Mouse (Mus musculus) myocyte (in vitro differentiated cells): ENCODE measurements around the gene Bcas3. TPM values are rescaled to one million over a fixed set of nuclear protein-coding genes. Genes with fewer than 3 reads are reported as not detected.

Experiments used
- H3K27me3 ChIP-seq: one replicate; pipeline ENCODE4 v1.6.1; 2011; ENCODE audit not compliant: control insufficient read depth, insufficient read depth, insufficient read length
- H3K36me3 ChIP-seq: one replicate; pipeline ENCODE4 v1.6.1; 2011; ENCODE audit not compliant: control insufficient read depth, insufficient read depth
- H3K4me2 ChIP-seq: one replicate; pipeline ENCODE4 v1.6.1; 2011; ENCODE audit warnings: low read depth, control low read depth
- H3K4me3 ChIP-seq: one replicate; pipeline ENCODE4 v1.5.1; 2011; ENCODE audit warnings: mild to moderate bottlenecking, control low read depth, moderate library complexity
- H3K79me2 ChIP-seq: one replicate; pipeline ENCODE4 v1.6.1; 2011; ENCODE audit not compliant: control insufficient read depth, insufficient read depth
- H3ac ChIP-seq: one replicate; pipeline ENCODE4 v1.6.1; 2011; ENCODE audit not compliant: control insufficient read depth, insufficient read length
- CEBPB ChIP-seq: IDR thresholded peaks from 2 replicates; pipeline ENCODE4 v1.6.1; 2011; ENCODE audit warnings: mild to moderate bottlenecking, moderate library complexity; ENCODE audit not compliant: poor library complexity, insufficient read depth, severe bottlenecking
- E2F4 ChIP-seq: IDR thresholded peaks from one replicate; pipeline ENCODE4 v1.6.1; 2011; ENCODE audit warnings: mild to moderate bottlenecking, control low read depth, moderate library complexity; ENCODE audit not compliant: insufficient read depth
- MAX ChIP-seq: IDR thresholded peaks from one replicate; pipeline ENCODE4 v1.6.1; 2011; ENCODE audit warnings: low read depth, mild to moderate bottlenecking, control low read depth
- MYOD1 ChIP-seq, 3 experiments: IDR thresholded peaks; one replicate each; pipeline ENCODE4 v1.6.1; 2011; ENCODE audit warnings: control low read depth in 2 of 3, low read depth in 2 of 3, mild to moderate bottlenecking in 2 of 3, moderate library complexity in 1 of 3; ENCODE audit not compliant: insufficient read length in 2 of 3, control insufficient read depth in 1 of 3
- MYOG ChIP-seq, 3 experiments: IDR thresholded peaks; one replicate each; pipeline ENCODE4 v1.6.1; 2011; ENCODE audit warnings: control low read depth in 2 of 3, low read depth in 2 of 3, mild to moderate bottlenecking in 2 of 3; ENCODE audit not compliant: insufficient read length in 2 of 3, control insufficient read depth in 1 of 3, insufficient read depth in 1 of 3
- POLR2A ChIP-seq: IDR thresholded peaks from one replicate; pipeline ENCODE4 v1.6.1; 2011; ENCODE audit warnings: low read depth, mild to moderate bottlenecking, control low read depth, moderate library complexity; ENCODE audit not compliant: insufficient read length
- POLR2AphosphoS2 ChIP-seq: IDR thresholded peaks from one replicate; pipeline ENCODE4 v1.6.1; 2011; ENCODE audit warnings: low read depth, control low read depth; ENCODE audit not compliant: insufficient read length
- REST ChIP-seq: IDR thresholded peaks from one replicate; pipeline ENCODE4 v1.6.1; 2011; ENCODE audit warnings: mild to moderate bottlenecking, control low read depth, moderate library complexity; ENCODE audit not compliant: insufficient read depth, insufficient read length
- SRF ChIP-seq: IDR thresholded peaks from one replicate; pipeline ENCODE4 v1.6.1; 2011; ENCODE audit warnings: low read depth; ENCODE audit not compliant: control insufficient read depth, insufficient read length
- TCF12 ChIP-seq: IDR thresholded peaks from one replicate; pipeline ENCODE4 v1.6.1; 2011; ENCODE audit warnings: mild to moderate bottlenecking, control low read depth; ENCODE audit not compliant: poor library complexity, insufficient read depth, severe bottlenecking
- TCF3 ChIP-seq: IDR thresholded peaks from one replicate; pipeline ENCODE4 v1.6.1; 2011; ENCODE audit warnings: low read depth, control low read depth; ENCODE audit not compliant: insufficient read length
- USF1 ChIP-seq: IDR thresholded peaks from one replicate; pipeline ENCODE4 v1.6.1; 2011; ENCODE audit warnings: low read depth, mild to moderate bottlenecking, control low read depth, moderate library complexity
- polyA plus RNA-seq: library from polyadenylated mRNA; unstranded; fragments of >200 nt; fragmentation: generic; extraction: Trizol; gene quantifications from one replicate; pipeline ENCODE4 v1.2.1, GENCODE M21; 2012; ENCODE audit warnings: missing spikeins

Bcas3 gene
- polyA plus RNA-seq, 1 experiment = 30.1 TPM

DNA sequence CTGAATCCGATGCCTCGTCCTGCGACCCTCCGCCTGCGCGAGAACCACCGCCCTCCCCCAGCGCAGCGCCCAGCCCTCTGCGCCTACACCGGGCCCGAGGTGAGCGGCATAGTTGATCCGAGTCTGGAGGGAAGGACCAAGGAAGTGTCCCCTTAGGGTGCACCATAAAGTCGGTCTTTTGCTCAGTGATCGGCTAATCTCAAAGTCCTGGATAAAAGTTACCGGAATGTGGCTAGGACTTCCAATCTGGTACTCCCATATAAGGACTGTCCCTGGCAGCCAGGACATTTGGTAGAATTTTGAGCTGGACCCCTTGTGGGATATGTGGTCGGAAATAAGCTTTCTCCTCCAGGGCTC lies 484.3 kb downstream of the Bcas3 start:
- Histone ChIP-seq H3K36me3 (no peaks in the 10 kb centered on the region), H3K4me3 (no peak overlapping the region), H3K79me2 (no peaks in the 10 kb centered on the region), H3K27me3 (peaks cover under 1% of the 10 kb centered on the region), H3K4me2 (no peak overlapping the region), H3ac (no peak overlapping the region)
- TF ChIP-seq REST (no peak), POLR2A (no peak)

DNA sequence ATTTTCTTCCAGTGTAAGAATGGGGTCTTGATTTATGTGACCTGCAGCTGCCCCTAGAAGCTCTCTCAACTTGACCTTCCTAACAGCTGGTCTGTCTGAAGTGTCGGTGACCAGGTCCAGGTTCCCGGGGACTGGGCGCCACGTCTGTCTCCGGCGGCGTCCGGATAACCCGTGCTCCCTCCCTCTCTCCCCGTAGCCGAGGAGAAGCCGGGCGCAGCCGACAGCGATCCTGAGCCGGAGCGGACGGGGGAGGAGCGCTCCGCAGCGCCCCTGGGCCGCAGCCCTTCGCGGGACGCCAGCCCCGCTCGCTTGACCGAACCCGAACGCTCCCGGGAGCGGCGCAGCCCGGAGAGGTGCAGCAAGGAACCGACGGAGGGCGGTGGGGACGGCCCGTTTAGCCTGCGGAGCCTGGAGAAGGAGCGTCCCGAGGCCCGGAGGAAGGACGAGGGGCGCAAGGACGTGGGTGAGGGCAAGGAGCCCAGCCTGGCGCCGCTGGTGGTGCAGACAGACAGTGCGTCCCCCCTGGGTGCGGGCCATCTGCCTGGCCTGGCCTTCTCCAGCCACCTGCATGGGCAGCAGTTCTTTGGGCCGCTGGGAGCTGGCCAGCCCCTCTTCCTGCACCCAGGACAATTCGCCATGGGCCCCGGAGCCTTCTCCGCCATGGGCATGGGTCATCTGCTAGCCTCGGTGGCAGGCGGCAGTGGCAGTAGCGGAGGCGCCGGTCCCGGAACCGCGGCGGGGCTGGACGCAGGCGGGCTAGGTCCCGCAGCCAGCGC lies 484.9 kb downstream of the Bcas3 start:
- H3K36me3 ChIP-seq = no peaks in the 10 kb centered on the region
- no peak overlapping the region for H3K4me3 ChIP-seq
- no peaks in the 10 kb centered on the region for H3K27me3 ChIP-seq
- H3K79me2 ChIP-seq = no peaks in the 10 kb centered on the region
- H3K4me2 ChIP-seq = no peak overlapping the region
- H3ac ChIP-seq = no peak overlapping the region
- TF ChIP-seq POLR2A = no peak
- peak in 1 of 3 experiments; percentile 2 for TF ChIP-seq MYOG (IDR thresholded peaks at IDR 0.05; ENCODE audit: control insufficient read depth in 1 of 3, insufficient read depth in 1 of 3, insufficient read length in 2 of 3, low read depth in 2 of 3)

DNA sequence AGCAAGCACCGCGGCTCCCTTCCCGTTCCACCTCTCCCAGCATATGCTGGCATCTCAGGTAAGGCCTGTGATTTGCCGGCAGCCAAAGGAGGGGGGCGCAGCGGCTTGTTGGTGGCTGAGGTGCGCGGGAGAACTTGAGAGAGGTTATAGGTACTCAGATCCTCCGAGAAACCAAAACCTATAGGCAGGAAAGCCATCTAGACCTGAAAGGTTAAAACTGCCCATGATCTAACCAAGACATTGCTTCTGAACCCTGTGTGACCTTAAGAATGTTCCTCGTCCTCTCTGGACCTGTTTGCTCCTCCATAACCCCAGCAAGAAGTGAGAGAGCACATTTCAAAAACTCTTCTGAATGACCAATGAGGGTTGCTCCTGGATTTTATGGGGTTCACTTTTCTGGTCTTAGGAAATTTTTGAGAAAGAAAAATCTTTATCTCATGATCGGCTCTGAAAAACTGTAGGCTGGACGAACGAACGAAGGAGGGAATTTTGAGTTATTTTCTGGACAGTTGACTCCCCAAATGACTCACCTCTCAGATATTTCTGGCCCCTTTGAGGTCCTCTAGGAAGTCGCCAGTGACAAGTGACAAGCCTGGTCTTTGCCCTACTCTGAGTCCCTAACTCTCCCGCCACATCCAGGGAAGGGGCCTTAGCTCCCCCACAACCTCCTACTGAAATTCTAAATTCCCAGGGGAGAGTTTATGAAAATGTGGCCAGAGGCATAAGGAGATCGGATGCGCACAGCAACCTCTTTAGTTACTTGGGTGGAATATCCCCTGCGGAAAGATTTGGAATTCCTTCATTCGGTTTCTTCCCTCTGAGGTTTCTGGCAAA lies 485.7 kb downstream of the Bcas3 start:
- Histone ChIP-seq H3K79me2 (no peaks in the 10 kb centered on the region), H3K36me3 (no peaks in the 10 kb centered on the region), H3K4me2 (no peak overlapping the region), H3K4me3 (no peak overlapping the region), H3ac (no peak overlapping the region), H3K27me3 (no peaks in the 10 kb centered on the region)
- no peak for TF ChIP-seq POLR2A
- no peak for TF ChIP-seq MAX
- TF ChIP-seq CEBPB = no peak
- no peak for TF ChIP-seq TCF3
- no peak for TF ChIP-seq POLR2AphosphoS2
- no peak for TF ChIP-seq MYOD1 (IDR thresholded peaks at IDR 0.05; ENCODE audit: control insufficient read depth in 1 of 3, insufficient read length in 2 of 3, low read depth in 2 of 3)
- no peak for TF ChIP-seq TCF12
- no peak for TF ChIP-seq REST
- no peak for TF ChIP-seq USF1
- no peak for TF ChIP-seq MYOG (IDR thresholded peaks at IDR 0.05; ENCODE audit: control insufficient read depth in 1 of 3, insufficient read depth in 1 of 3, insufficient read length in 2 of 3, low read depth in 2 of 3)
- TF ChIP-seq SRF = no peak

DNA sequence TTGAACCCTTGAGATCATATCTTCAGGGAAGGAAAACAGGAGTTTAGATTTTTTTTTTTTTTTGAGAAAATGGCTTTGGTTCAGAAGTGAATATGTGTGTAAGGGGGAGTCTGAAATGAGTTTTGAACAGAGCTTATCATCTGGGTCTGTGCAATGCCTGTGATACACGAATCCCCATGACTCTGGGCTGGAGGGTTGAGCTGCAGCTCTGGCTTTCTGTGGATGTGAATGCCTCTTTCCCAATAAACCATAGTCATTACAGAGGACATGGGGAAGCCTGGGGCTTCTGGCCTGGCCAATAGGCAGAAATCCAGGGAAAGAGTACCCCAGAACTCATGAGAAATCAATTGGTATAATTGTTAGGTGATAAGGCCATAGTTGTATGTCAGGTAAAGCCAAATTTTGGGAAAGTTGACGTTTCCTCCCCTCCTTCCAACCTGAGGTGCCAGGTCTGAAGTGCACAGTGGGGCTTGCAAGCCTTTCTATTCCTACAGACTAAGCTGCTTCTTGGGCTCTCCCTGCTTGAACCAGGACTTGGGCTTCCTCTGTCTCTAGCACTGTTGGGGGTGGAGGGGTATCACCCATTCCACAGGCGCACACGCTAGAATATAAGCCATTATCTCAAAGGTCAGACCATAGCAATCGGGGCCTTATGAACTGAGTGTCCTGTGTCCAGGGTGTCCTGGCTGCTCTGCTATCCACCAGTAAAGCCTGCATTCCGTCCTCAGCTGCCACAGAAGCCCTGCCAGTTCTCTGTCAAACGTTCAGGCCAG lies 486.5 kb downstream of the Bcas3 start:
- no peaks in the 10 kb centered on the region for H3K27me3 ChIP-seq
- TF ChIP-seq MYOG (IDR thresholded peaks at IDR 0.05; ENCODE audit: control insufficient read depth in 1 of 3, insufficient read depth in 1 of 3, insufficient read length in 2 of 3, low read depth in 2 of 3) = no peak
- TF ChIP-seq MYOD1 (IDR thresholded peaks at IDR 0.05; ENCODE audit: control insufficient read depth in 1 of 3, insufficient read length in 2 of 3, low read depth in 2 of 3) = no peak
- TF ChIP-seq REST = no peak
- TF ChIP-seq USF1 = no peak
- no peak for TF ChIP-seq E2F4
- TF ChIP-seq MAX = no peak
- H3K36me3 ChIP-seq = no peaks in the 10 kb centered on the region
- H3K79me2 ChIP-seq = no peaks in the 10 kb centered on the region
- no peak overlapping the region for H3ac ChIP-seq
- no peak overlapping the region for H3K4me3 ChIP-seq
- no peak overlapping the region for H3K4me2 ChIP-seq
